Mouse (Mus musculus): Measurements from ENCODE around the gene Gtf2i.

GRCm38 (mm10) chr5:134314068-134314674, 389 bp downstream of the Gtf2i start:
- no peak for TF ChIP-seq HCFC1 (IDR thresholded peaks at IDR 0.05; ENCODE audit: borderline replicate concordance, insufficient read depth, low read length)
- no peak for TF ChIP-seq CHD2 (IDR thresholded peaks at IDR 0.05; ENCODE audit: low read depth, low read length)
- no peak for TF ChIP-seq ZNF384 (IDR thresholded peaks at IDR 0.05; ENCODE audit: low read depth, low read length)
- no peak for TF ChIP-seq MAFK (IDR thresholded peaks at IDR 0.05; ENCODE audit: insufficient read depth, low read depth, low read length)

All from ES-E14 (cell line).